Mouse (Mus musculus): Measurements from ENCODE around the gene Btbd17.
A peak's percentile ranks its signal among the peaks of the same experiment; 100 is the strongest.

The Btbd17 gene

DNA sequence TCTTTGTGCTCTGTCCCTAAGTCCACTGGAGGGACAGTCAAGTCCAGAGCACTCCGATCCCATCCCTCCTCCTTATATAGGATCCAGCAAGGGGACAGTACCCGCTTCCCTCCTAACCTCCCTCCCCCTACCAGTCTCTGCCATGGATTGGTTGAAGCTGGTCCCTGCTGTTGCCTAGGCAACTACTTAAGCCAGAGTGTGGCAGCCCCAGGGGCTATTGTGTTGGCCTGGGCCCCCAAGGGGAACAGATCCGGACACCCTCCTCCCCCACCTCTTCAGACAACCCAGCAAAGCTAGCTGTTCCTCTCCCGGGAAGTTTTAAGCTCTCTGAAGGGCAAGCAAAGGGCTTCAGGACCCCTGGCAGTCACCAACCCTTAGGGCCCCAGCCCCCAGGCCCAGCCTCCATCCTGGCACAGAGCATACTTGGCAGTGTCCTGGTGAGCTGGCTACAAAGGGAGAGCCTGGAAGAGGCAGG is at the start of gene Btbd17:
TSS of gene Btbd17 (minus strand) at position 98 of the 475 bp plus-strand sequence.
- no peak for DNase-seq

DNA sequence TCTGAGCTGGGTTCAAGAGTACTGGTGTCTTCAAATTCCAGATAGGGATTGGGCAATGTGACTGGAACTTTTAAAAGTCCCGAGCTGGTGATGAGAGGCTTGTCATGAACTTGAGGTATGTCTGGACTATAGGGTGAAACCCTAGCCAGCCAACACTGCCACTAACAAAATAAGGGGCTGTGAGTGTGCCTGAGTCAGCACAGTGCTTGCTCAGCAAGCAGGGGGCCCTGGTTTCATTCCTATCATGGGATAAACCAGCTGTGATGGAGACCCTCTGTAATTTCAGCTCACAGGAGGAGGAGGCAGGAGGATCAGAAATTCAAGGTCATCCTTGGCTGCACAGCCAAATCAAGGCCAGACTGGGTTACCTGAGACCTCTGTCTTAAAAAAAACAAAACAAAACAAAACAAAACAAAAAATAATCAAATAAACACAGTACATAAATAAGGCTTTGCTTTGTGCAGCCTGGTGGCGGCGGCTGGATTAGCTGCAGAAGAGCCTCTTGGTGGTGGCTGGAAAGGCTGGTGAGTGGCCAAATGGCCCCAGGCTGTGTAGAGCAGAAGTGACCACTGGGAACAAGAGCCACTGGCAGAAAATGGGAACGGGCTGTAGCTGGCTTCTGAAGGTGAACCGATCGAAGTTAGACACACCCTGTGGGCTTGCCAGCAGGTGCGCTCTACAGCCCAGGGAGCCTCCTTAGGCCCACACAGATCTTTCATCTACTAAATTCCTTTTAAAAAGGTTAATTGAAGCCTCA is 48.9 kb upstream of the Btbd17 start:
- no peak for DNase-seq

DNA sequence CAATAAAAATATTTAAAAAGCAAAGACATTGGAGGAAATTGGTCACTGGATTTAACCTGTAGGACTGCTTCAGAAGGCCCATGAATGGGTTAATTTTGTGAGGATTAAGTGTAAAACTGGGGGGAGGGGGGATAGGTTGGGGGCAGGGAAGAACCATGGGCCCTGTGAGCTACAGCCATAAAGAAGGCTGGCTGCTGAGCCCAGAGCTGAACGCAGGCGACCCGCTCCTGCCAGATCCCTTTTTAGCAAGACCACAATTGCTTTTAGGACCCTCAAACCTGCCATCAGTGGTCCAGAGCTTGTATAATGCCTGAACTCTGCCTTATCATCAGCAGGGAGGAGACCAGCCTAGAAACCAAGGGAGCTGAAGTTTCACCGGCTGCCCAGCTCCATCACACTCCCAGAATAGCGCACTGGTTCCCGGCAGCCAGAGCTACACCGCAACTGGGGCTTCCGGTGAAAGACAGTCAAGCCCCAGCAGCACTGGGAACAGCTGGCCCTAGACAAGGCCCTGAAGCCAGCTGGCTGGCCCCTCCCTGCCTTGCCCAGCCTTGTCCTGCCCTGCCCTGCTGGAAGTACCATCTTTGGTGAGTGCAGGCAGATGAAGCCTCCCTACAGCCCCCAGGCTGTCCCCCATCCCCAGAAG is 48.2 kb upstream of the Btbd17 start:
- no peak for DNase-seq

DNA sequence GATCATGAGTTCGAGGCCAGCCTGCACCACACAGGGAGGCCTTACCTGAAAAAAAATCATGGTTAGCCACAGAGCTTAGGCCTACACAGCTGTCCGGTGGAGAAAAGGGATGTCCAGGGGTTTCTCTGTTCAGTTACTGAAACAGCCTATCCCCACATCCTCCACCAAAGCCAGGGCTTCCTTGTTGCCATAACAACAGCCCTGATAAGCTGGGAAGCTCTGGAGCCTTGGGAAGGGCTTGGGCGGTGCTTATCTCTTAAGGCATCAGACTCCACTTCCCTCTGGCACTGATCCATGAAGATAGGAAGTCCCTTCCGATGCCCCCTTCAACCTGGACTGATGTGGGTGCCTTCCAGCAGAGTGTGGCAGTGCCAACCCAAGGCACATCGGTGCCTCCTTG is 37.4 kb upstream of the Btbd17 start:
- no peak for DNase-seq

DNA sequence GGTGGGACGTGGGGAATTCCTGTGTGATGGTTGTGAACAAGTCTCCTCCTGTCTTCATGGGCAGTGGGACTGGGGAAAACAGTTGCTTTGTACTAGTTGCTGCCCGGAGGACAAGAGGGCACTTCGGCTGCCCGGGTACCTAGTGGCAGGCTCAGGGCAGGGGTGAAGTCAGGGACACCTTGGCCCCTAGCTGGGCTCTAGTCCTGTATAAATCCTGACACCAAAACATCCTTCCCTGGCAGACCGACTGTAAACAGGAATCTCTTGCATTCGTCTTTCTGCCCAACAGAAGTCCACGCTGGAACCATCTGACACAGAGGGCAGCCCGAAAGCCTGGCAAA is 34.7 kb upstream of the Btbd17 start:
- no peak for DNase-seq

DNA sequence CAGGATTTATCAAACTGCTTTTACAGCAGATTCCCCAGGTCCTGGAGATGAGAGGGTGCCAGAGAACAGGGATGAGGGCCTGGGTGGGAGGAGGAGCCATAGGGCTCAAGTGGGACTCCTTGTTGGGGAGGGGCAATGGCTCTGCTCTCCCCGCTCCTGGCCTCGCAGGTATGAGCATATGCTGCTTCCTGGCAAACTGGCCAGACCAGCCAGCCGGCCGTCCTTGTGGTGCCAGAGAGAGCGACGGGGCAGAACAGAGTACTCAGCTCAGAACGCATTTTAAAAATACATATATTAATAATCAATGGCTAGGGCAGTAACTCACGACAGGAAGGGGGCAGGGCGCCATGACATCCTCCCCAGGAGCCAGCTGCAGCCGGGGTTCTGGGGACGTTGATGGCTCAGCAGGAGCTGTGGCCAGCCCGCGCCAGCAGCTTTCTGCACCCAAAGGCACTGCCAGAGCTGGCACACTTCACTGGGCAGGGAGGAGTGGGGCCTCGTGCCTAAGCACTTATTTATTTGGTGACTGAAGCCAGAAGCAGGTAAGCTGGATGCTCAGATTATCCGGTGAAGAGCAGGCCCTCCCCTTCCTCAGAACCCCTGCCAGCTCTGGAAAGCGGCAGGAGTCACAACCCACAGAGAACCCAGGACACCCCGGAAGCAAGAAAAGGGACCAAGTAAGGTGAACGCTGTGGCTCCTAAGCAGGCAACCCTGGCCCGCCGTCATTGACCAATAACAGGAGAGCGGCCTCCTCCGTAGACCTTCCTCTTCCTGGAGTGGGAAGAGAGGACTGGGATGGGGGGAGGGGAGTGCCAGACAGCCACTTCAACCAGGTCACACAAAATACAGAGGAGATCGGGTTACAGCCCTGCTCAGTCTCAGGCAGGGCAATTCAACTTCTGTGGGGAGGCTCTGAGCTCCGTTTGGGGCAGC is 34.0 kb upstream of the Btbd17 start:
- no peak for DNase-seq

DNA sequence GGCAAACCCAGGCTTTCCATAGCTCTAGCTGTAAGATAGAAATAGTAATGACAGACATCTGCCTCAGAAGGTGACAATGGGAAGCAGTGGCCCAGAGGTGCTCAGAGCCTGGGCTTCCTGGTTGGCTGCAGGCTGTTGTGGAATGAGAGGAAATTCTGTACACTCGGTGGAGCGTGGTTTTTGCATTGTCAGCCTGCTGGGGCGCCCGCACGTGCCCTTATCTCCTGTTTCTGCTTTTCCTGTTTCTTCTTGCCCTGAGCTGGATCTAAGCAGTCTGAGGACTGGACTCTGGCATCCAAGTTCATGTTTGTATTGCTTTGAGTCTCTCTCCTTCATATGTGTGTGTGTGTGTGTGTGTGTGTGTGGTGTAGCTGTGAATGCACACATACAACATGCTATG is 30.9 kb upstream of the Btbd17 start:
- DNase-seq = no peak

DNA sequence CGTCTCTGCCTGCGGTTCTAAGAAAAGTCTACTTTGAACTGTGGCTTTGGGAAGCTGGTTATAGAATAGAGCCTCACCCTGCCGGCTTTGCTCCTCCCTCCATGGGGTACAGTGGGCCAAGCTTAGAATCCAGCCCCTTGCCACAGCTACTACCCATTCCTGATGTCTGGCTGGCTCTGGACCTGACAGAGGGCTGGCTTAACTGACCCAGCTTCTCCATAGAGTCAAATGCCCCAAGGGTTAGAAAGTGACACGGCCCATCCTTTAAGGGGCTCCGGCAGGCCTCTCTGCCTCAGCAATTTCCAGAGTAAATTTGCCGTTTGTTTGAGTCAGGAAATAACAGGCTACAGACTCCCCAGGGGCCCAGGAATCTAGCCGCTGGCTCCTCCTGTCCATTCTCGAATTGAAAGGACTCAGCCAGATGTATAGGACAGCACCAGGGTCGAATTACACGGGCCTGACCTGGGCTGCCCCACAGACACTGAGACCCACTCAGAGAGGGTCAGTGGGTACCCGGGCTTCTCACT is 27.5 kb upstream of the Btbd17 start:
- no peak for DNase-seq

DNA sequence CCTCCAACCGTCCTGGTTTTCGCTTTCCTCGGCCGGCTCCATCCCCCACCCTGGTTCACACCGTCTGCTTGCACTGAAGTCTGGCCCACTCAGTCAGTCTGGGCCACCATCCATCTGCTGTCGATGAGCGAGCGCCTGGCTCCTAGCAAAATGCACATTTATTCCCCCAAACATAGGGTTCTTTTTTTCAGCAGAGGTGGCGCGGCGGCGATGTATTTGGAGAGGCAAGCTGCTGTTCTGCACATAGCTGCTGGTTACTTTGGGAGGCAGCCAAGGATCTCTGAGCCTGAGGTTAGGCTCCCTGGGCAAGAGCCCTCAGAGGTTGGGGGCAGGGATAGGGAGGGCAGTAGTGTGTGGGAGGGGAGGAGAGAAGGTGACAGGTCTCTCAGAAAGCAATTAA is 27.0 kb upstream of the Btbd17 start:
- peak; percentile 82 for DNase-seq

DNA sequence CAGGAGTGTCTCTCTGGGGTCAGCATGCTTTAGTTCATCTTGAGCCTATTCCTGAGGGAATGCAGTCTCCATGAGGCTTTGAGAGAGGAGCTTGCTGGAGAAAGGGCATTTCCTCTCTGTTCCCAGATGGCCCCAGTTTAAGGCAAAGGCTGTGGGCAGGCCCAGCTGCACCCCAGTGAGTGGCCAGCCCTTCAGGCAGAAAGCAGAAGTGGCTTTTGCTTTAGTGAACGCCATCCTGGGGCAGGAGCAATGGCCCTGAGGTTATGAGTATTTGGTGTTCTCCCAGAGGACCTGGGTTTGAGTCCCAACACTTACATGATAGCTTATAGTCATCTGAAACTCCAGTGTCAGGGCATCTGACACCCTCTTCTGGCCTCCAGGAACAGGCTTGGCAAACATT is 25.6 kb upstream of the Btbd17 start:
- no peak for DNase-seq

DNA sequence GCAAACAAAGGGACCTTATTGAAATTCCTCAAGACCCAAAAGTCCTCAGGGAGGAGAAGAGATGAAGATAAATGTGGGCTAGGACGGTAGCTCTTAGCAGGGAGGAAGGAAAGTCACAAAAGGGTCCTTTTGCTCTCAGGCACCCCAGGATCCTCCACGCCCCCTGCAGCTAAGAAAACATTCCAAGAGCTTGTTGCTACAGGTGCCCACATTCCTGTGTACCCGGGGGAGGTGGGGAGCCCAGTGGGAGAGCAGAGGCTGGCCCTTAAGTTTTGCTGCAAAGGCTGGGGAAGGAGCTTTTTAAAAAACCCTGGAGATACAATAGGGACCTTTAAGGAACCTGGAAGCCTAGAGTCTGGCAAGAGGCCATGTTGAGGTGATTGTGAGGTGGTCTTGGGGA is 24.7 kb upstream of the Btbd17 start:
- no peak for DNase-seq

DNA sequence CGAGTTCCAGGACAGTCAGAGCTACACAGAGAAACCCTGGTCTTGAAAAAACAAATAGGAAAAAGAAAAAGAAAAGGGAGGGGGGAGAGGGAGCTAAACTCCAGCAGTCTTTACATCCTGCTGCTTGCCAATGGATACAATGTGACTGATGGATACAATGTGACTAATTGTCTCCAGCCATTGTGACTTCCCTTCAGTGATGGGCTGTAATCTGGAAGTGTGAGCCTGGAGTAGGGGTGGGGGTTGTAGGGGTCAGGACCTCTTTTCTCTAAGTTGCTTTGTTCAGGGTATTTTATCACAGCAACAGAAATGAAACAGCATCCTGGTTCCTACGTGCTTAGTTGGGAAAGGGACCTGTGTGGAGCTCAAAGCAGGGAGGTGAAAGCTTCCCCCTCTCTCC is 23.4 kb upstream of the Btbd17 start:
- no peak for DNase-seq

DNA sequence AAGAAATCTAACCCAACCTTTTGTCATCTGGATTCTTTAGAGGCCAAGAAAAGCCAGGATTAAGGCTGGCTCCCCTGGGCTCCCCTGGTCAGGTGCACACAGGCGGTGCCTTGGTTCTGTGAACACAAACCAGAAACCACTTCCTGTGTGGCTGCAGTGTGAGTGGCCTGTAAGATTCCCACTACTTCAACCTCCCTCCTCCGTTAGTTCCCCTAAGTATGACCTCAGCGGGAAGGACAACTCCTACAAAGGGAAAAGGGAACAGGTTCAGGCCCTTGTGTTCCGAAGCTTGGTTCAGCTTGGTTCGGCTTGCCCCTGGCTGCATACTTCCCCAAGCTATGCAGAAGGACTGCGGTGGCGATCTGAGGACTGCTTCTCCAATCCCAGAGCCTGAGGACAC is 22.4 kb upstream of the Btbd17 start:
- no peak for DNase-seq

DNA sequence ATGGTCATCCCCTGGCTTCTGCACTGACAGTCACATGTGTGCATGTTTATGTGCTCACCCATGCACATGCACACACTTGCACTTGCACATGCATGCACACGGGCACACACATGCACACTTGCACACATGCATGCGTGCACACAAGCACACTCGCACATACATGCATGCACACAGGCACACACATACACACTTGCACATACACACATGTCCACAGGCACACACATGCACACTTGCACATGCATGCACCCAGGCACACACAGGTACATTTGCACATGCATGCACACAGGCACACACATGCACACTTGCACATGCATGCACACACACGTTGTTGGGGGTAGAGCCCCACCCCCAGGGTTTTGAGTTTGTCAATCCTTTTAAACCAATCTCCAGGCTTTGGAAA is 21.2 kb upstream of the Btbd17 start:
- no peak for DNase-seq

DNA sequence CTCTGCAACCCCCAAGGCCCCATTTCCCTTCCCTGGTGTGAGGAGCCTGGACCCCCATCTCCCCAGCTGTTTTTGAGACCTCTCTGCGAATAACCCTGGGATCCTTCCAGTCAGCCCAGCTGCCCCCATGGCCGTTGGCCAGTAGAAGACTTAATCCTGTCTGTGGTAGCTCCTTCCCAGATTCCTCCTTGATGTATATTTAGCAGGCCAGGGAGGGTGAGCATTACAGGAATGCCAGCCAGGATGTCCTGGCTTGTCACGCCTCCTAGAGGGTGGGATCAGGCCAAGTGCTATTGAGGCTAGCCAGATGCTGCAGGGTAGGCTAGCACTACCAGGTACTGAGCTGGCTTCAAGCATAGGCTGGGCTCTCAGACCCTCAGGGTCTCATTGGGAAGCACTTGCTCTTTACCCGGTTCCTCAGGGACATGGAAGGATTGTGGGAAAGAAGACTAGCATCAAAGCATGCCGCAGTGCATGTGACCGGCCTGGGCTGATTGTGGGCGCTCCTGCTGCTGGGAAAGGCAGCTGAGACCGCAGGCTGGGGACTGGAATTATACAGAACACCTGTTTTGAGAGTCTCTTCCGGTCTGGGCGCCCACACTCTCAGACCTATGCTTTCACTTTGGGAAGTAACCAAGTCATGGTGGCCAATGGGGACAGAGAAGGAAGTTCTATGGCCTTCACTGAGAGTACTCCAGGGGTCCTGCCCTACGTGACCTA is 19.3 kb upstream of the Btbd17 start:
- no peak for DNase-seq

DNA sequence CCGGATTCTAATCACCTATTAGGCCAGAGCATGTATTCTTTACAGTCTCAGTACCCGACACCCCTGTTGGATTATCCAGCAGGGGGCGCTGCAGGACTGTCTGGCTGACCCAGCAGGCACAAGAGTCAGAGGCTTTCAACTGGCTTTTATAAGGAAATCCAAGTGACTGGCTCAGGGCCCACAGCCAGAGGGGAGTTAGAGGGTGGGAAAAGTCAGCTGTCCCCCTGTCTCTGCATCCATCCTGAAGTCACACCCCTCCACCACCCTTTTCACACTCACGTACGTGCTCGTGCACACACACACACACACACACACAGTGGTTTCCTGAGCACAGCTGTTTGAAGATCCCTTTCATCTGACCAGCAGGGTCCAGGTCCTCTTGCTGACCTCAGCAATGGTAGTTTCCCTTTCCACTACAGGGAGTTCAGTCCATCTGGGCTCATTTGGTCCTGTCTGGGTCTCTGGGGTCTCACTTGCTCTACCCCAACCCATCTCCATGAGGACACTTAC is 17.0 kb upstream of the Btbd17 start:
- DNase-seq = peak; percentile 95

DNA sequence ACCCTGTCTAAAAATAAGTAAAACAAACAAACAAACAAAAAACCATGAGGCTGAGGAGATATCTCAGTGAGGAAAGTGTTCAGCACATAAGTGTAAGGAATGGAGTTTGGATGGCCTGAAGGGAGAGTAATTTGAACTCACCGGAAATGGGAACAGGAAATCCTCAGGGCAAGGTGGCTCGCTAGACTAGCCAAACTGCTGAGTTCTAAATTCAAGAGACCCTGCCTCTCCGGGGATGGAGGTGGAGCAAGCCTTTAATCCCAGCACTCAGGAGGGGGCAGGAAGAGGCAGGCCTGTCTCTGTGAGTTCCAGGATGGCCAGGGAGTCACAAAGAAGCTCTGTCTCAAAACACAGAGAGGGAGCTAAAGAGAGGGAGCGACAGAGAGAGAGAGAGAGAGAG is 14.6 kb upstream of the Btbd17 start:
- no peak for DNase-seq

DNA sequence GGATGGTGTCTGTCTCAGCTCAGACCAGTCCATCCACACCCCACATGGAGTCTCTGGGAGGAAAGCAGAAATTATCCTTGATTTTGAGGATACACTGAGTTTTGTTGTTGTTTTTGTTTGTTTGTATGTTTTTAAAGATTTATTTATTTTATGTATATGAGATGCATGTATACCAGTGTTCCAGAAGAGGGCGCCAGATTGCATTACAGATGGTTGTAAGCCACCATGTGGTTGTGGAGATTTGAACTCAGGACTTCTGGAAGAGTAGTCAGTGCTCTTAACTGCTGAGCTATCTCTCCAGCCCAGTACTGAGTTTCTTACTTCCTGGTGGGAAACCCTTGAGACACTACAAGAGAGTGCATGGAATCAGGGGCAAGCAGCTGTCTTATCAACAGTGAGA is 13.6 kb upstream of the Btbd17 start:
- no peak for DNase-seq

DNA sequence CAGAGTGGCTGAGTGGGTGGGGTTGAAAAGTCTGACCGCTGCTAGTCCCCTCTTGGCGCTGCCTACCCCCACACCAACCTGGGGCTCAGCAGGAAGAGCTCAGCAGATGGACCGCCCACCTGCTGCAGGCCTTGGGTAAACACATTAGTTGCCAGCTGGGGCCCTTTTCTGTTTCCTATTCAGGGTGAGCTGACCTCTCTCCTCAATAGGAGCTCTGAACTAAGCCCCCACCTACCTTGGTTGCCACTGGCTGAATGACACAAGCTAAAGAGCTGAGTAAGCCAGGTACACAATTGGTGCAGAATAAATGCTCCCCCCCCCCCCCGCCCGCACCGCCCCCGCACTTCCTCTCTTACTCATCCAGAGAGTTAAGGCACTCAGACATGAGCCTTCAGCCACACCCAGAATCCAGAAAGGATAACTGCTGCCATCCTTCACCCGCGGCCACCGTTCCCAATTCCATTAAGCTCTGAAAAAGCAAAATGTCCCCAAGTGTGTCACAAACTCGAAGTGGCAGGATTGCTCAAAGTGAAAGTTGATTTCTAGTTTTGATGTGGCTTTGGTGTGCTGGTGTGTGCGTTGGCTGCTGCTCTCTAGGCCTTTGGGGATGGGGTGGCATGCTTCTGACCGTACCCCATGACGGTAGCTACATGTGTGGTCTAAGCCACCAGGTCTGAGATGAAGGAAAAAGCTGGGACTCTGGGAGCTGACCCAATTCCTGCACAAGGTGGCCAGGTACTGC is 12.1 kb upstream of the Btbd17 start:
- DNase-seq = no peak

DNA sequence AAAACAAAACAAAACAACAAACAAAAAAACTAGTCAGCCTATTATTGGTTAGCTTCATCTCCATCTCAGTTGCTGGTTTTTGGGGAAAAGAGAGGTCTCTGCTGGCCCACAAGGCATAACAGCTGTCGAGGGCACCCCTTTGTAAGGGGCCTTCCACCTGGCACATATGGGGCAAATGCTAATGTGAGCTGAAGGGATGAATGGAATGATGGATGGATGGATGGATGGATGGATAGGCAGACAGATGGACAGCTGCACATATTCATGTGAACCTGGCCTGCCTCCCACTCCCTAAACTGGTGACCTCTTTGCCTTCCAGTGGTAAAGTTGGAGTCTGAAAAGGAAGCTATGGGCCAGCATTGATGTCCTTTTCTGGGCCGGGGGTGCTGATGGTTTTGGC is 11.3 kb upstream of the Btbd17 start:
- no peak for DNase-seq

DNA sequence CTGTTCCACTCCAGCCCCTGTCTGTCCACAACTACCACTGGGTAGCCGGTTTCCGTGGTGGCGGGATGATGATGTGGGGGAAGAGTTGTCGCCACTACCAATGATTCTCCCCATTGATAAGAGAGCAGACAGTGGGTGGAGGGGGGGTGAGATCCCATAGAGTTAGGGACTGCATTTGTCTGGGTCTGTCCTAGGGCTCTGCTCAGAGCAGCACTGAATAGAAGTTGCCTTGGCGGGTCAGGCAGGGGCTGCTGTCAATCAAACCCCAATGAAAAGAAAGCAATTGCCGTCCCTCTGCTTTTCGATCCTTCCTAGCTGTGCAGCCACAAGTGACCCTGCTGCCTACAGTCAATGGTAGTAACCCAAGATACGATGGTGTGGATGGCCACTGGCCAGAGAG is 8.2 kb upstream of the Btbd17 start:
- no peak for DNase-seq

Measured in right cerebral cortex, postnatal 14 days (tissue).